Mouse (Mus musculus) cerebellum, postnatal 25 days (tissue): ENCODE results near the gene Fam78b.

Source experiments
- DNase-seq, 2 experiments: peaks; one replicate each; pipeline ENCODE4 v3.0.0; 2021; ENCODE audit warnings: mixed read lengths in 2 of 2

Fam78b gene

GRCm38 (mm10) chr1:167102046-167102445, 100.8 kb downstream of the Fam78b start:
- no peak for DNase-seq

- DNase-seq, result no peak
These were observed 101.3 kb downstream of the Fam78b start for GRCm38 (mm10) chr1:167102566-167102965.

- no peak for DNase-seq
These were observed 103.9 kb downstream of the Fam78b start for GRCm38 (mm10) chr1:167104956-167105626.

GRCm38 (mm10) chr1:167105916-167106315, 104.7 kb downstream of the Fam78b start:
- no peak for DNase-seq

- DNase-seq, result no peak
These were observed 107.8 kb downstream of the Fam78b start for GRCm38 (mm10) chr1:167108973-167109509.

GRCm38 (mm10) chr1:167114363-167115050, 113.3 kb downstream of the Fam78b start:
- DNase-seq, result peak in 1 of 2 experiments; percentile 30

GRCm38 (mm10) chr1:167115121-167115520, 113.9 kb downstream of the Fam78b start:
- peak; percentile 46 to 72 for DNase-seq

- no peak for DNase-seq
These were observed 115.5 kb downstream of the Fam78b start for GRCm38 (mm10) chr1:167116733-167117132.

- no peak for DNase-seq
These were observed 117.8 kb downstream of the Fam78b start for GRCm38 (mm10) chr1:167118971-167119370.

GRCm38 (mm10) chr1:167119439-167119838, 118.2 kb downstream of the Fam78b start:
- DNase-seq, result no peak

GRCm38 (mm10) chr1:167122436-167122835, 121.2 kb downstream of the Fam78b start:
- DNase-seq, result no peak

- no peak for DNase-seq
These were observed 122.3 kb downstream of the Fam78b start for GRCm38 (mm10) chr1:167123551-167123950.

- no peak for DNase-seq
These were observed 124.7 kb downstream of the Fam78b start for GRCm38 (mm10) chr1:167125870-167126269.

GRCm38 (mm10) chr1:167126292-167126691, 125.1 kb downstream of the Fam78b start:
- no peak for DNase-seq

GRCm38 (mm10) chr1:167135748-167136147, 134.5 kb downstream of the Fam78b start:
- no peak for DNase-seq
